Mouse (Mus musculus) heart, postnatal 36 days (tissue): ENCODE data around the gene Timp2. TPM values are rescaled to one million over a fixed set of nuclear protein-coding genes. Genes with fewer than 3 reads are reported as not detected.
"Not testable (repeated sequence)": the region's sequence is repeated elsewhere in the genome, so short reads cannot be mapped to it uniquely, and the experiment has no call there.

Experiments used
- DNase-seq, 2 experiments: peaks; one replicate each; pipeline ENCODE4 v3.0.0; 2021 to 2022
- intact Hi-C: fragments of 180-260 bp; cut with DNase I; formaldehyde crosslinking; loops from one replicate; pipeline ENCODE4 v1.15.1; 2025
- total RNA-seq, 2 experiments: library from RNA; stranded (reverse); gene quantifications; 2 replicates each; pipeline ENCODE4 v1.2.3; 2021

The Timp2 gene
- total RNA-seq, 2 experiments from 2014 or later = 118 to 123 TPM

GRCm38 (mm10) chr11:118342400-118342981, 13.0 kb downstream of the Timp2 start, which contains the start of gene Cep295nl:
Cep295nl (minus strand) TSS chr11:118342500.
- DNase-seq = no peak
- intact Hi-C loops = no loop called here

DNA sequence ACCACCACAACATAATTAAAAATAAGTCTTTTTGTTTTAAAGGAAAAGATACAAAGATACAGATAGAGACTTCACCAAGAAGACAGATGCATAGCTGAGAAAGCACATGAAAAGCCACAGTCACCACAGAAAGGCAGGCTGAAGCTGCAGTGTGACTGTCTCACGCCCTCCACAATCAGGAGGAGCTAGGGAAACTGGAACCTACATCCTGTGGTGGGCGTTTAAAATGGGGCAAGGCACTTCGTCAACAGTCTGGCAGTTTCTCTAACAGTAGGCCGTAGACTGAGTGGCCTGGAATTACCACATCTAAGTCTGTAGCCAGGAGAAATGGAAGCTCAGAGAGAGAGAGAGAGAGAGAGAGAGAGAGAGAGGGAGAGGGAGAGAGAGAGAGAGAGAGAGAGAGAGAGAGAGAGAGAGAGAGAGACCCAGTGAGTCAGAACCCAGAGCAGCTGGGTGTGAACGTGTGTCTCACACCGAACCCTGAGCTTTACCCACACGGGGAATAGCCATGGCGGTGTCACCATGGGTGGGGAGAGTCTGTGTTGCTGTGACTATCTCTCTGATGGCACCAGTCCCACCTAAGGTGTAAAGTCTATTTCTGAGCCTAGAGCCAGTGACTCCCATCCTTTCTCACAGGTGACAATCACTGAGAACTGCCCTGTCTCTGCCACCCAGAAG, 17.9 kb downstream of the Timp2 start:
- intact Hi-C loops = no loop called here
- DNase-seq = no peak

DNA sequence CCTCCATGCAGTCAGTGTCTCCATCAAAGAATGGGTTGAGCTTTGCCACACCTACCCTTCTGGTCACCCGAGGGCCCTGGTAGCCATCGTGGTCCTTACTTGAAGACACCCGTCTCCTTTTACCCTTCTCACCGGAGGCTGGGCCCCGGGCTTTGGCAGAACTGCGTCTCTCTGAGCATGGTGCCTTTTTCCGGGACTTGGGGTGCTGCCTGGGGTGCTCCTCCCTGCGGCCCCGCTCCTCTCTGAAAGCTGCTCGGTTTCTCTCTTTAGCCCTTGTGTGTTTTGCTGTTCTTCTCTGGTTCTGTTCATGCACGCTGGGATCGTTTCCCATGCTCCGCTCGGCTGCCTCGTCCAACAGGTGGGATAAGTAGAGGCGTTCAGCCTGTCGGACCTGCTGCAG, 22.1 kb downstream of the Timp2 start:
- intact Hi-C loops = no loop called here
- no peak for DNase-seq

DNA sequence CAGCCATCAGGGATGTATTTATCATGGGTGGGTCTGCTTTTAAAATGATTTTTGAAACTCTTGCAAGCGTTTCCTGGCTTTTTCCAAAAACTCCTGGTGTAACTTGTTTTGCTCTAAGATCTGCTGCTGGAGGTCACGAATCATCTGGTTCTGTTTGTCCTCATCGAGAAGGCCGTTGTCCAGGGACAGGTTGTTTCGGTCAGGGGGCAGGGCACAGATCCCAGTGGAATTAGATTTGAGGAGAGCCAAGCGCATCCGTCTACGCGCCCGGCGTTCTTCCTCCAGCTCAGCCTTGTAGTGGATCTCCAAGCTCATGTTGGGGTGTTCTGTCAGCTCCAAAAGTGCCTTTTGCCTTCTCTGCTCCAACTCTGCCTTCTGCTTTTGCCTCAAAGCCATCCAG, 23.2 kb downstream of the Timp2 start:
- peak in 1 of 2 experiments; percentile 47 for DNase-seq
- intact Hi-C loops = no loop called here

DNA sequence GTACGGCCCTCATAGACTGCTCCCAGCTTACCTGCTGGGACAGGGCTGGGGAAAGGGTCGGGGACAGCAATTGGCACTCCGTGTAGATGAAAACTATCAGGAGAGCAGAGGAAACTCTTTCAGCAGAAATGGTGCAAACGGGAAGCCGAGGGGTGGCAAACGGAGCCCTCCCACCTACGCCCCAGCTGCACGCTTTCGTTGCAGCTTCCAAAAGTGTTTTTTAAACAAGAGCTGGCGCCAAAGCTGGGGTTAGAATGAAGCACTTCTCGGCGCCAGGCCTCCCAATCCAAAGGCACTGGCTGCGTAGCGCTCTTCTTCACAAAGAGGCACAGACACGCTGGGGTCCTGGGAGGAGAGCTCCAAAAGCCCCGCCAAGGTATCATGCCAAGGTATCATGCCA, 24.8 kb downstream of the Timp2 start:
- DNase-seq = no peak
- intact Hi-C loops = no loop called here

DNA sequence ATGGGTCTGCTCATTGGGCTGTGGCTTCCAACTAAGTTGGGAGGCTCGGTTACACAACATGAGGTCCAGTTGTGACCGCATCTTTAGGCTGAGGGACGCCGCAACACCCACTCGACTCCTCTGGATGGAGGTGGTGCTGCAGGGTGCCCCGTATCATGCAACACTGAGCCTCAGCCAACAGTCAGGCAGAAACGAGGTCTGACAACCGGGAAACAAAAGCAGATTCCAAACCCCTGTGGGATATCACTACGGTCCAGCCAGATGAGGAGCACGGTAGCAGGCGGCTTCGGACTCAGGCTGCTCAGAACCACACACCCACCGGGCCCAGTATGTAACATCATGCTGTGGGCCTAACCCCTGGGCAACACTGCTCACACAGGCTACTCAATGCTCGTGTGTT, 25.2 kb downstream of the Timp2 start:
- no peak for DNase-seq
- intact Hi-C loops = no loop called here

GRCm38 (mm10) chr11:118328947-118329346, 26.6 kb downstream of the Timp2 start:
- intact Hi-C loops = no loop called here
- DNase-seq = no peak

DNA sequence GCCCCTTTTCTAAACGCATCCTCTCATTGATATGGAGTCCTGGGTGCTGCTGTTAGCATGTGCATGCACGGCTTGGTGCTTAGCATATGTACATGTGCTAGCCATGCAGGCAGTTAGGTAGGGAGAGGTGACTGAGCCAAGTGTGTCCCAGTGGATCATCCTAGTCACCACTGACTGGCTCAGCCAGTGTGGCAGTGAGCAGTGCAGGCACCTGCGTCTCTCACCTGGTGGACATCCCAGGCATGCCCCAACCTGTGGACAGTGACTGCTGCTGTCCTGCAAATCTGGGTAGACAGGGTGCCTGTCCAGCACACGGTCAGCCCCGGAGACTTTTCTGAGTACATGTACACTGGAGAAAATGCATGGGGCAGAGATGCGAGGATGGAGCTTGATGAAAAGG, 27.0 kb downstream of the Timp2 start:
- intact Hi-C loops = no loop called here
- no peak for DNase-seq

DNA sequence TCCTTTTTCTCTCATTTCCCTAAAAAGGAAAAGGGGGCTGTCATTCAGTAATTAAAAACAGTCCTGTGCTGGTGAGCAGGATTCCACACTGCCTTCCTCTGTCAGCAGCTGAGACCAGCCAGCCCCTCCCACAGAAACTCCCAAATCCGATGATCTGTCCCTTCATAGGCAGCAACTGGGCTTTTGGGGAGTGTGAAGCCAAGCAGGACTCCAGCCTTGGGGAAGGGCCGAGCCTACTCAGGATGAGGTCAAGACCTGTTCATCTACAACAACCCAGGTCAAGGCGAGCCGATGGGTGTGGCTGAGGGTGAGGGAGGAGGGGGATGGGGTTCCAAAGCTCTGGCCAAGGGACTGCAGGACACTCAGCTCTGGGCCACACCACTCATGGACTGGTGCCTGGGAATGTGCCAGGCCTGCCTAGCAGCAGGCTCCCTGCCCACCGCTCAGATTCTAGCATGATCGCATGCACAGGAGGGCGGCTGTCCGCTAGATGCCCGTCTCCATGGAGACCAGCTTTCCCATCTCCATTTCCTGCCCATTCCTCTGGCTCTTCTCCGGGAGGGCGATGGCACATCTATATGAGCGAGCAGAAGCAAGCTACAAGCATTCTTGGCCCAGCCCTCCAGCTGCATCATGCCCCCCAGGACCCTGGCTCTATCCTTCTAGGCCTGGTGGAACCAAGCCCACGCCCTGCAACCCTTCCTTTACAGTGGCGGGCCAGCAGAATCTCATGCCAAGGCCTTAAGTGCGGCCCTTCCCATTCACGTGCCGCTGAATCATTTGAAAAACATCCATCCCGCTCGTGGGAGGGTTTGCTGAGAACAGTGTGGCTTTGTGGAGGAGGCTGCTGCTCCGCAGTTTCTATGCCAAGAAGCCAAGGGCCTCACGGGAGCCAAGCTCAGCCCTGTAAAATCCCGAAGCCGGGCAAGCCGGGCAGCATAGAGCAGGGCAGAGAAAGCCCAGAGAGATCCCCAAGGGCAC, 28.3 kb downstream of the Timp2 start:
- DNase-seq = peak; percentile 68 to 73
- intact Hi-C loops = no loop called here

DNA sequence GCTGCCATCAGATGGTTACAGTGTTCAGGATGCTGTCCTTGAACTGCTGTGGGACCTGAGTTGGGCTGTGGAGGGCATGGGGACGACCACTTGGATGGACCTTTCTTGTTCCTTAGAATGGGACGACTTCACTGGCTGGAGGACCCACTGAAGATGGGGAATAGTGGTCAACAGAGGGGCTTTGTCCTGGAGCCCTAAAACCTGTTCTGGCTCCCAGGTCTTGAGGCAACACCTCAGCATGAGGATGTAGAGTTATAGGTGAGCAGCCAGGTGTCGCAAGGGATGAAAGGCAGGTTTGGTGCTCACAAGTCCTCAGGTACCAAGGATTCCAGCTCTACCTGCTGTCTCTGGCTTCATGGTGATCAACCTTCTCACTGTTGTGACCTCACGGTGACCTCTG, 29.0 kb downstream of the Timp2 start:
- DNase-seq = no peak
- intact Hi-C loops = no loop called here

GRCm38 (mm10) chr11:118324541-118324940, 31.0 kb downstream of the Timp2 start:
- intact Hi-C loops = no loop called here
- DNase-seq = peak in 1 of 2 experiments; percentile 33

- intact Hi-C loops = no loop called here
Measured at GRCm38 (mm10) chr11:118323974-118324373, 31.6 kb downstream of the Timp2 start.

GRCm38 (mm10) chr11:118322647-118323046, 32.9 kb downstream of the Timp2 start:
- intact Hi-C loops = no loop called here
- DNase-seq = no peak

More at GRCm38 (mm10) chr11:118323974-118324373, 31.6 kb downstream of the Timp2 start:
- no peak for DNase-seq

- no peak for DNase-seq
- intact Hi-C loops = no loop called here
Measured at GRCm38 (mm10) chr11:118321971-118322370, 33.6 kb downstream of the Timp2 start.

GRCm38 (mm10) chr11:118321500-118321899, 34.0 kb downstream of the Timp2 start:
- intact Hi-C loops = no loop called here
- DNase-seq = no peak

GRCm38 (mm10) chr11:118318678-118319077, 36.9 kb downstream of the Timp2 start:
- intact Hi-C loops = loop anchor here (1.0 kb wide), 1 partner anchor 36 kb away; no protein-coding TSS in a partner anchor
- peak in 1 of 2 experiments; percentile 60 for DNase-seq

GRCm38 (mm10) chr11:118317129-118317528, 38.4 kb downstream of the Timp2 start:
- peak; percentile 56 to 60 for DNase-seq

DNA sequence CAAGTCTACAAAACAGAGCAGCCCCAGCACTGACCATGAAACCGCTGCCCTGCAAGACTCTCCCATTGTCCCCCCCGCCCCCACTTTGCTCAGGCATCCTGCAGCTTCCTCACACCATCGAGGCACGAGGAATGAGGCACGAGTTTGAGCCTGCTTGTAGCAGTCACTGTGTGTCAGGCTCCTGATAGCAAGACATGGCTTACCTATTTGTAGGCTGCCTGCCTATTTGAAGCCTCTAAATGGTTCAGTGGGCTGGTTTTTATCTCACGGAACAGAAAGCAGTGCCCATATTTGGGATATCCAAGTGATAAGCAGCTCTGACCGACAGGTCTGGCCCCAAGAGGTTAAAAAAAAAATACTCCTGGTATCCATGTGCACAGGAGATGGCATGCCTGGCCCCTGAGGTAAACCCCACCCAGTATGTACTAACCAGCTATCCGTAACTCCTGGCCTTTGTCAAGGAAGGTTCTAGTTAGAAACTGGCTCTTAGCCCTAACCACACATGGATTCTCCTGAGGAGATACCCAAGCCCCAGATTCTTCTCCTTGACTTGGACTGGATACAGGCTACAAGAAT, 39.2 kb downstream of the Timp2 start:
- intact Hi-C loops = no loop called here
- no peak for DNase-seq

More at GRCm38 (mm10) chr11:118317129-118317528, 38.4 kb downstream of the Timp2 start:
- intact Hi-C loops = loop anchor here (1.0 kb wide), 1 partner anchor 62 kb away; no protein-coding TSS in a partner anchor

DNA sequence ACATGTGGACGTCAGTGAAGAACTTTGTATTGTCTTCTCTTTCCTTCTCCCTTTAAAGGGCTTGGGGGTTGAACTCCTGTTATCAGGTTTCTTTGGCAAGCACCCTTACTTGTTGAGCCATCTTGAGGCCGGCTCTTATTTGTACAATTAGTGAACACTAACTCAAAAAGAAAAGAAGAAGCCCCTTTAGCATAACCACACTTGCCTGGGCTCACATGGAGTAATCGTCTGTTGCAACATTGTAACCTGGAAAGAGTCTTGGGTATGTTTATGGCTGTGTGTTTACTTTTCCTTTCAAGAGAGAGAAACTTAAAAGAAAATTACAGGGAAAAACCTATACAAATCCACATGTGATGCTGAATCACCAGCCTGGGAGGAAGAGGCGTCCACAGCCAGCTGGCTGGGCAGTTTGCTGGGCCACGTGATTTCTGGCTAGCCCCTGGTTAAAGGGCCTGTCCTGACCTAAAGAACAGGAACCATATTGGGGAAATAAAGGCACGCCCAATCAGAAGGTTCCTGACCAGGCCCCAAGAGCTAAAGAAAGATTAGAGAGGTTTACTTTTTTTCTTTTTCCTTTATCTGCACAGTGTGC, 43.3 kb downstream of the Timp2 start:
- intact Hi-C loops = no loop called here
- no peak for DNase-seq

GRCm38 (mm10) chr11:118307962-118308361, 47.6 kb downstream of the Timp2 start:
- DNase-seq, intact Hi-C loops: not testable (repeated sequence)
